Mouse (Mus musculus) kidney, postnatal 10 days (tissue): ENCODE data around the gene Shd.

Experiments used
- DNase-seq: peaks from one replicate; pipeline ENCODE4 v3.0.0; 2021; ENCODE audit warnings: mixed read lengths

Shd gene

DNA sequence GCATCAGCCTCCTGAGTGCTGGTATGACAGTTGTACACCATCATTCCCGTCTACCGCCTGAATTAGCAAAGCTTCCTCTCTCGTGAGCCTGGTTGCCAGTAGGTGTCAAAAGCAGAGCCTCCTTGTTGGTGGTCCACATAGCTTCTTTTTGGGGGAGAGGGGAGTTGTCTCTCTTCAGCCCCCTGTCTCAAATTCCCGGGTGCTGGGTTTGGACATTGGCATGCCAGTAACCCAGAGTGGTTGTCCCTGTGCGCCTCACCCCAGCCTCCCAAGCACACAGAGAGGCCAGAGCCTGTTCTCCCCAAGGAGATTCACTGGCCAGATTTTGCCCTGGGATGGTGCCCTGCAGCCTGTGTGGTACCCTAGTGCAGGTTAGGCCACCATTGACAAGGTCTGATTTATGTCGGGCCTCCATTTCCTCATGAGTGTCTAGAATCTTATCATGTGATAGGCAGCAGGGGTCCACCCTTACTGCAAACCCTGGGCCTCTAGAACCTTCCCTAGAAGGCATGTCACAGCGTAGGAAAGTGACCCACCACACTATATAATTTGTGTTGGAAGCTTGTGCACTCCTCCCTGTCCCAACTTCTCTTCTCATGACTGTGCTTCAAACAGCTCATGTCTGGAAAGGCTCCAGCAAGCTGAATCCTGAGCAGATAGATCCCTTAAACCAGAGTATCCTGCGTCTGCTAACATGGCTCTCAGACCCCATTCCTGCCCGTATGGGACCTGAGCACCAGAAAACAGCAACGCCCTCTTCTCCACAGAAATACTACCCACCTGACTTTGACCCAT is 10.1 kb upstream of the Shd start:
- DNase-seq: no peak

DNA sequence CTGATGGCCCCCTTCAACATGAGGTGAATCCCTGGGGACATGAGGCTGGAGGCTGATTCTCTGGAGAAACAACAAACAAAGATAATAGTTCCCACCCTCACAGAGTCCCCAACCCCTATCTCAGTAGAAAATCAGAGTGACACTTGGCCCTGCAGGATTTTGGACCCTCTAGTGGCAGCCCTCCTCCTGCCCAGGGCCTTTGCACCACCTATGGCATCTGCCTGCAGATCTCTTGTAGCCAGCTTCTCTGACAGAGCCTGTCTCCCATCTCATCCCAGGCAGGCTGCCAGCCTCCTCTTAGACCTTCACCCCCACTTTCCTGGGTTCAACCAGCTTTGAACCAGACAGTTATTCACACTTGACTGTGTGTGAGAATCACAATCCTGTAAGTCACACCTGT is 9.5 kb upstream of the Shd start:
- no peak for DNase-seq

DNA sequence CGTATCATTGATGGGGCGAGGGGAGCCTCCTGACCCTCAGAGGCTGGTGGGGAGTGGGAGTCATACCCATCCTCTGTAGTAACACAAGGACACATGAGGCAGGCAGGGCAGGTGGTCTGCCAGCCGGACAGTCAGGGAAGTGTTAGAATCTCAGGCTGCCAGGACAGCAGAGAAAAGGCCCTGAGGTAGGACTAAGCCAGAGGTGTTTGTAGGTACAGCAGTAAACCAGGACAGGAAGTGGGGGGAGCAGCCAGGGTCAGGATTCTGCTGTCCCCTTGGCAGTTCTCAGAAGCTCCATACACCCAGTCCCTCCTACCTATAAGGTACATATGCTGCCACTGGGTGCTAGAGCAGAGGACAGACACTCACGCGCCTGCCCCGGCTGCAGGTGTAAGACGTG is 8.6 kb upstream of the Shd start:
- DNase-seq: no peak

DNA sequence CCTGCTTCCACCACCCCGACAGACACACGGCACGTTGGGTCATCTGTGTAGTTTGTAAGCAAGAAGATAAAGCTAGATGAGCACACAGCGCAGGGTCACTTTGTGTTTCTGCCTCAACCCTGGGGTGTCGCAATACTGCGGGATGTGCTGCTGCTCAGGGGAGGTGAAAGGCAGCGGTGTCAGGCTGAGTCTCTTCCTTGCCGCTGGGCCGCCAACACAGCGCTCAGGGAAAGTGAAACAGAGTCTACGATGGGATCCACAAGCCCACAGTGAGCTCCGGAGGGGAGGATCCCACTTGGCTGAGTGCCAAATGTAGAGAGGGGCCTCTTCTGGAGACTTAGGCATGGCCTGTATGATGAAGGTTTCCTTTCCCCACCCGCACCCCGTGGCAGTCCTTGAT is 7.1 kb upstream of the Shd start:
- DNase-seq: no peak

DNA sequence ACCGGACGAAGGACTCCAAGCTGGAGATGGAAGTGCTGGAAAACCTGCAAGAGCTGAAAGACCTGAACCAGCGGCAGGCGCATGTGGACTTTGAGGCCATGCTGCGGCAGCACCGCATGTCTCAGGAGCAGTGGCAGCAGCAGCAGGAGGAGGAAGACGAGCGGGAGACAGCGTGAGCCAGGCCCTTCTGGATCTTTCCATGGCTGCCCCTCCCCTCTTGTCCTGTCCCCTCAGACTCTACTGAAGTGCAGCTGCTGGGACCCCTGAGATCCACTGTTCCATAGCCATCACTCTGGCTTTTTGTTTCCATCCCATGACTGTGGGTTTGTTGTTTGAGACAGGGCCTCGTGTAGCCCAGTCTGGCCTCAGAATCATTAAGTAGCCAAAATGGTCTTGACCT is 5.8 kb upstream of the Shd start:
- DNase-seq: no peak

DNA sequence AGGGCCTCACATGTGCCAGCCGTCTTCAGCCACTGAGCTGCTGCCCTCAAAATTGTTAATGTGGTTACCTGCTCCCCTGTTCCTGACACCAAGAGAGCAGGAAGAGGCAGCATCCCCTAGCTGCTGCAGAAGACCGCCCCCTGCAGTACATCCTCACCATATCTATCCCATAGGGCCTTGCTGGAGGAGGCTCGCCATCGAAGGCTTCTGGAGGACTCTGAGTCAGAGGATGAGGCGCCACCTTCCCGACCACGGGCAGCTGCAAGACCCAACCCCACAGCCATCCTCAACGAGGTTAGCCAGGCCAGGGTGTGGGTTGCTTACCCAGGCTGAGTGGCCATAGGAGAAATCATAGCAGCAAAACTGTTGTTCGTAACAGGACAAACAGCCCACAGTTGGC is 5.3 kb upstream of the Shd start:
- no peak for DNase-seq

DNA sequence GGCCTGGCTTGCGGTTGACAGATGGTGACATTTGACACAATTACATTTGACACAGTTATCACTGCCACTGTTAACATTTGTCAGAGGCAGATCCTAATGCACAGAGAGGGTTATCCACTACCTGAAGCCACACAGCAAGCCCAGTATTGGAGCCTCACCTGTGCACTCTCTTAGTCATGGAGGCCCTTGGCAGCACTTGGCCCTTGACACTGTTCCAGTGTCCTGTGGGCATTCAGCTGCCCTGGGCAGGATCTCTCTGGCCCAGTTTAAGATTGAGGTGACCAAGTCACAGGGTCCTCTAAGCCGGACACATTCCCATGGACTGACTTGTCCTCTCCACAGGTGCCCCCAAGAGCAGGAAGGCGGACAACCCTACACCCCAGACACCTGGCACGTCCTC is 3.1 kb upstream of the Shd start:
- no peak for DNase-seq

DNA sequence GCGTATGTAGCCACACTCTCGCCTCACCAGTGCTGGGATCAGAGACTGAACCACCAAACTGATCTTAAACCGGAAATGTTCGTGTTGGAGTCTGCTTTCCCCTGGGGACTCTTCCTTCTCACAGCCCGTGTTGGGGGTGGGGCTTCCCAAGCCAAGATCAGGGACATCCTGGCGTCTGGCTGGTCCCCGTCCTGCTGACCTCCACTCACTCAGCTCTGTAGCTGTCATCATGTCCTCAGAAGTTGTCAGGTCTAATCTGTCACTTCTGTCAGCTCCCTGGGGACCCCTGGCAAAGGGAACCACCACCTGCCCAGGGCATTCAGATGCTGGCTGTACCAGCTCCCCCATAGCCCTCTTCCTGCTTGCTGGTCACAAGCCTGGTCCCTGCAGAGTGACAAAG is 2.1 kb upstream of the Shd start:
- DNase-seq: peak; percentile 66

DNA sequence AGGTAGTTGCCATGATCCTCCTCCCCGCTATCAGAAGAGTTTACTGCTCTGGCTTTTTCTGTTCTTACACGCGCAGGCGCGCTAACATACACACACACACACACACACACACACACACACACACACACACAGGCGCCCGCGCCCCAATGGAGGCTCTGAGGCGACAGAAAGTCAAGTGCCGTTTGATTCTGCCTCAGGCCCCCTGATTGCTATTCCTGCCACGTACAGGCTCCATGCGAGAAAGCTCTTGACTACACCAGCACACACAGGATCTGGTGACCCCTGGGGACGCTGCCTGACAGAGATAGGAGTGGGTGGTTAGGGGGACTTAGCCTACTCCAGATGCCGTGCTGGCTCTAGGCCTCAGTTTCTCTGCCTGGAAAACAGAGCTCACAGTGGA is 707 bp upstream of the Shd start:
- DNase-seq: peak; percentile 74

DNA sequence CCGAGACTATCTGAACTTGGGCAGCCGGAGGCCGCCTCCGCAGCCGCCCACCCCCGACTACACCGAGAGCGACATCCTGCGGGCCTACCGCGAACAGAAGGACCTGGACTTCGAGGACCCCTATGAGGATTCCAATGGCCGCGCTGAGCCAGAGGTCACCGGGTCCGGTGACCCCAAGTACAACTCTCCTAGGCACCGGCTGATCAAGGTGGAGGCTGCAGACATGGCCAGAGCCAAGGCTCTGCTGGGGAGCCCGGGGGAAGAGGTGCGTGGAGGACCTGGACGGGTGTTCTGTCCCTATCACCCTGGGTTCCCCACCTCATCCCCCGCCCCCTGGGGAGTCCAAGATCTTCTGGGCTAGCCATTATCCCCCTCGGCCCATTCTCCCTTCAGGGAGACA is 1.2 kb downstream of the Shd start:
- DNase-seq: no peak

DNA sequence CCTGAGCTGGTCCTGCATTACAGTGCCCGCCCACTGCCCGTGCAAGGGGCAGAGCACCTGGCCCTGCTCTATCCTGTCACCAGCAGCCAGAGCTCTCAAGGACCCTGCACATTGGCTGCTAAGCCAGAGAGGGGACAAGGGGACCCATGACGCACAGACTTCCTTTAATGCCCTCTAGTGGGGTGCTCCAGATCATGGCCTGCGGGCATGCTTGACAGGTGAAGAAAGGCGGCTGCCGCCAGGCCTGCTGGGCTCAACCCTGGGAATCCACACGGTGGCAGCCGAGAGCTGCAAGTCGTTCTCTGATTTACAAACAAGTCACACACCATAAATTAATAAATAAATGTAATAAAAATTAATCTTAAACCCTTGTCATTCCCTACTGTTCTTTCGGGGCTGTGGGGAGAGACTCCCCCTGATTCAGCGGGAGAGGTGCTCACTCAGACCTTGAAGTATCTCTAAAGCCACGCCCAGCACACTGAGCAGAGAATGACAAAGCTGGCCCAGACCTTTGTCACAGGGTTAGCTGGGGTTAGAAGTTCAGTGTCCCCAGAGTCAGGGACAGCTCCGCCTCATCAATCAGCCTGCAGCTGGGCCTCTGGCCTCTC is 6.1 kb downstream of the Shd start:
- DNase-seq: peak; percentile 90

DNA sequence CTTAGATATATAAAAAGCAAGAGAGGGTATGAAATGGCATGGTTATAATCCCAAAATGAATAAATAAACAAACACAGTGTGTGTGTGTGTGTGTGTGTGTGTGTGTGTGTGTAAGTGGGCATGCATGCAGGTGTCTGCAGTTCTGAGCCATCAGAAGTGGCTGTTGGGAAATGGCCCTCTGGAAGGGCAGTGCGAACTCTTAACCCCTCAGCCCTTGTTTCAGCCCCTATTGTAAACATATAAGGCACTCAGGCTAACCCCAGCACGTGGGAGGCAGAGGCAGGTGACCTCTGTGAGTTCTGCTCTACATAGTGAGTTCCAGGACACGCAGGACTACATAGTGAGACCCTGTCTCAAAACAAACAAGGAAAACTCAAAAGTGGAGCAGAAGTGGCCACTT is 7.0 kb downstream of the Shd start:
- DNase-seq: no peak

DNA sequence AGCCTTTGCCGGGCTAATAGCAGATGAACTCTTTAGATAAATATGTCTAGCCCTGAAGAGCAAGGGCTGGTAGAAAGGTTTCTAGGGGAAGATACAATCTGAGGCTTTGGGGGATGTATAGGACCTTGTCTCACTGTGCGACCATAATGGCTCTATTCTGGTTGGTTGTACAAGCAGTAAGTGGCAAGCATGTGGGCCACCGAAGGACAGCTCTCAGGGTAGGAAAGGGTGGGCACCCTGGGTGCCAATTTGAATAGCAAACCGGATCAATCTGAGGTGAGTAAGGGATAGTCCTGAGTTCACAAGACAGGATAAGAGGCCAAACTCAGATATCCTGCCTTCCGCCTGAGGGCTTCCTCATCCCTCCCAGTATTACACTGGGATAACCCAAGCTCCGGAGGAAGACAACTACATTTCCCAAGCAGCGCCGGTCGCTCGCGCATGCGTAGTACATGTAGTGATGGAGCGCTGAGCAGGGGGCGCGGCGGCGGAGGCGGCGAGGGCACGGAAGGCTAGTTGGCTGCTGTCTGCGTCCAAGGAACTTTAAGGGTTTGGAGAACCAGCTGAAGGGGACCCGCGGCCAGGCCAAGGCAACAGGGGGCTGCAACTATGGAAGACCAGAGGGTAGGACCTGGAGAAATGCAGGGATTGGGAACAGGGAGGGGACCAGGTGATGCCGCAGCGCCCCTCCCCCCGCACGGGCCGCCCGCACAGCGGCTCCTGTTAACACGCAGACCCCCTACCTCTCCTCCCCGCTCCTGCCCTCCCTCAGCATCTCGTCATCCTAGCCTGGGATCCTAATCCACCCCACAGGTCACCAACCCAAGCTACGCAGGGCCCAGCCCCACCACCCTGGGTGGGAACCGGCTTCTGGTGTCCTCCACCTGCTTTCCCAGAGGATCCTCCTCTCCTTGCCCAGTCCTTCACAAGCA is 16.0 kb downstream of the Shd start, which contains the start of gene Fsd1:
Gene Fsd1, plus strand, starts transcription at position 480 of the 932 bp plus-strand sequence.
- peak; percentile 82 for DNase-seq

DNA sequence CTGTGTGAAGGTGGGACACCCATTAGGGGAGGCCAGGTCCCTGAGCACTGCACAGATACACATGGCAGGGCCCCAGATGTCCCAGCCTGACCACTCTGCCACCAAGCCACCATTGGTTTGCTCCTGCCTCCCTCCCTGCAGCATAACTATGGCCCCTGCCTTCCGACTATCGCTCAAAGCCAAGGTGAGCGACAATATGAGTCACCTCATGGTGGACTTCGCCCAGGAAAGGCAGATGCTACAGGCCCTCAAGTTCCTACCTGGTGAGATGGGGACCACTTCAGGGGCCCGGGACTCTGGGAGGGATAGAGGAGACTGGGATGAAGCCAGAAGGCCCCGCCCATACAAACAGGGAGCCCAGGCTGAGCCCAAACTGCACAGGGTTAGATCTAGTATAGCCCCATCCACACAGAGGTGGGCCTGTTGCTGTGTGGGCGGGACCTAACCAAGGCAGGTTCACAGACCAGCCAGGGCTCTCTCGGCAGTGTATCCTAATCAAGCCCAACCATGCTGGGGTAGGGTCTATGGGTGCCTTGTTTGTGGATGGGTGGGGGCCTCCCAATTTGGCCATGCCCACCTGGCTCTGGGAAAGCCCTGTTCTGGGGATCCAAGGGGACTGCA is 20.1 kb downstream of the Shd start:
- no peak for DNase-seq

DNA sequence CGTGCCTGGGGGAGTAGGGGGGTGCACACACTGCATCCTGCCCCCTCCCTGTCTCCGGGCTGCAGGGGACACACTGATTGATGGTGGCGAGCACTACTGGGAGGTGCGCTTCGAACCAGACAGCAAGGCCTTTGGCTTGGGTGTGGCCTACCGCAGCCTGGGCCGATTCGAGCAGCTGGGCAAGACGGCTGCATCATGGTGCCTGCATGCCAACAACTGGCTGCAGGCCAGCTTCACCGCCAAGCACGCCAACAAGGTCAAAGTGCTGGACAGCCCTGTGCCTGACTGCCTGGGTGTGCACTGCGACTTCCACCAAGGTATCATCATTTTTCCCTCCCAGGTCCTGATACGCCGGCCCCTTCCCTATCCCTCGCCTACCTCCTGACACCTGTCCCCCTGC is 25.7 kb downstream of the Shd start:
- peak; percentile 56 for DNase-seq

DNA sequence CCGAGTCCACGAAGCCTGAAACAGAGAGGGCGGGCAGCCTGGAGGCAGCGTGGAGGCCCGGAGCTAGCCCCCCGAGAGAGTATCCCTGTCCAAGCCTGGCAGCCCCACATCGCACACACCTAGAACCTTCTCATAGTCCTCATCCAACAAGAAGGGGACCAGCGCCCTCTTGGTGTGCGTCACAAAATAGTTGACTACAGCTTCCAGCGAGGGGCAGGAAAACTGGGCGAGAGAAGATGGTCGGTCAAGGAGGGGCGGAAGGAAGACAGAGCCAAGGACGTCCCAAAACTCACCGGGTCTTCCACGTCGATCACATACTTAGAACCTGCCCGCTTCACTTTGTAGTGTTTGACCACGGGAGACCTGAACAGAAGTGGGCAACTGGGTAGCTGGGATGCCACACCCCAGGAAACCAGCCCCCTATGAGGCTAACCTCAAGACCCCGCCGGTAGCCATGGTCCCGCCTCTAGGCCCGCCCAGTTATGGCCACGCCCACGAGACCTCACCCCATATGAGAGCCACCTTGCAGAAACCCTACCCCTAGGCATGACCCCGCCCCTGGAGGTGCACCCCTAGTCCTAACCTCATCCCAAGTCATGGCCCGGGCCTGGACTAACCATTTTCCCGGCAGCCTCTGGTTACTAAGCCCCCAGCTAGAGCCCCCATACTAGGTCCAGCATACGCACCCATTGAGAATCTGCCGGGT is 29.7 kb downstream of the Shd start:
- no peak for DNase-seq

DNA sequence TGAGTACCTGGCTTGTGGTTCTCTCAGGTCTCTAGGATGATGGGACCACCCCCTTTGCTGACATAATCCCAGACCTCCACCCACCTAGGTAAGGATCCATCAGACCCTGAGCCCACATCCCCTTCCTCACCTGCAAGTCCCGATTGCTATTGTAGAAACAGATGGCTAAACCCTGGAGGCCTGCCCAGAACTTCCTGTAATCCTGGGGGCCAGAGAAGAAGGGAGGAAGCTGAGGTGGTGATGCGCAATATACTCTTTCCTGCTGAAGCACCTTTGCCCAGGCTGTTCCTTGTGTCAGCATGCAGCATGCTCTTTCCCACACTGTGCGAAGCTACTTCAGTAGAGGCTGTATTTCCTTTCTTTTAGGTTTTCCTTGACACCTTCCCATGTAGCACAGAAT is 32.7 kb downstream of the Shd start:
- no peak for DNase-seq

DNA sequence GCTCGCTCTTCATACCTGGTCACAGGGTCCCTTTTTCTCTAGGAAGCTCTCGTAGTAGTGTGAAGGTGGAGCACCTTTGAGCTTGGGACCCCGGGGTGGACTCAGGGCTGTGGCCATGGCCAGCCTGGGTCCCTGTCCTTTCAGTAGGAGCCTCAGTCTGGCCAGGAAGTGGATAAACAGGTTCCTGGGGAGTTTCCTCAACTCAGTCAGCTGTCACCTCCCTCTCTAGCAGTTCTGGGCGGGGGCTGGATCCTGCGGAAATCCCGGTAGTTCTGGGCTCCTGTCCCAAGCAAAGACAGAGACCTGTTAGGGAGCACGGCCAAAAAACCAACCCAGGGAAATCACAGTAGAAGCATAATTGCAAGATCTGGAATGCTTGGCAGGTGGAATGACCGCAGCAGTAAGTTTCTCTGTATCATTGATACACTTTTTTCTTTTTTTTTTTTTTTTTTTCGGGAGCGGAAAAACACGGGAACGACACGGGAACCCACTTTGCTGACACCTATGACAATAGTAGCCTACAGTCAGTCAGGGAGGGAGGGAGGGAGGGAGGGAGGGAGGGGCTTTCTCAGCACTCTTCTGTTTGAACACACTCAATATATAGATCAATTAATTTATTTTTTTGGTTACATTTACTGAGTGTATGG is 35.3 kb downstream of the Shd start, which contains the start of the genes Stap2 and Mpnd:
Gene Stap2, minus strand, starts transcription at position 170 of the 647 bp plus-strand sequence.
Gene Mpnd, plus strand, starts transcription at position 297 of the 647 bp plus-strand sequence.
- peak; percentile 74 for DNase-seq

DNA sequence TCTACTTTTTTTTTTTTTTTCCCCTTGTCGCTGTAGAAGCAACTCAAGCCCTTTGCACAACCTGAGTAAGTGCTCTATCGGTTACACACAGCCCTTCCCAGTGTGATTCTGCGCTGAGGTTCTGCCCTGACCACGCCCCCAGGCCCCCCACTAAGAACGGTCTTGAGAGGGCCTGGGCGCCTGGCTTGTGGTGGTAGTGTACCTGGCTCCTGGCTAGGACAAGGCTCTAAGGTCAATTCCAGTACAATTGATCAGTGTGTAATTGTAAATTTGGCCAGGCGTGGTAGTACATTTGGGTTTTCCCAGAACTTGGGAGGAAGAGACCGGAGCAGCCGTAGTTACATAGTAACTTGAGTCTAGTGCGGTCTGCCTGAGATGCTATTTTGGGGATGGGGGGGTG is 36.7 kb downstream of the Shd start:
- no peak for DNase-seq

DNA sequence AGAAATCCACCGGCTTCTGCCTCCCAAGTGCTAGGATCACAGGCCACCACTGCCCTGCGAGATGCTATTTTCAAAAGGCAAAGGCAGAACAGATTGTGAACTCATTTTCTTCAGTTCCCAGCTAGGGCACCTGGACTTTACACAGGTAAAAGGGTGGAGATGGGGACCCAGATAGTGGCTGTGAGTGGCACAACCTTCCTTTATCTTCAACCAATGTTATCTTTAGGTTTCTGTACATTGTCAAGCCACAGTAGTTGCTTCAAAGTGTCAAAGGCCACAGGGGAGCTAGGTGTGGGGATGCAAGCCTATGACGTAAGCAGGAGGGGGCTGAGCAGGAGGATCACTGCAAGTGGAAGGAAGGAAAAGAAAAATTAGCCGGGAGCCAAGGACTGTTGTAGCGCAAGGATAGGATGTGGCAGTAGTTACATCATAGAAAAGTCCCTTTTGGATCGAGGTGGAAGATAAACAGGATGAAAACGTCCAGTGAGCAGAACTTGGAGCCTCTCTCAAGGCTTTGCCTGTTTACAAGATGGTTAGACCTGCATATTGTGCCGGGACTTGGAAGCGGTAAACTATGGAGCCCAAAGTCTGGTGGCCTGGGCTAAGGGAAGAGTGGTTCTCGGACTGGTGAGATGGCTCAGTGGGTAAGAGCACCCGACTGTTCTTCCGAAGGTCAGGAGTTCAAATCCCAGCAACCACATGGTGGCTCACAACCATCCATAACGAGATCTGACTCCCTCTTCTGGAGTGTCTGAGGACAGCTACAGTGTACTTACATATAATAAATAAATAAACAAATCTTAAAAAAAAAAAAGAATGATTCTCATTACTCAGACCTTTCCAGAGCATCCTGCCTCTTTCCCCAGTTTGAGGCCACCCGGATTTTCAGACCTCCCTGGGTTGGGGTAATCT is 37.4 kb downstream of the Shd start:
- no peak for DNase-seq
